Mouse (Mus musculus) liver, adult 2 months (tissue): ENCODE data around the gene Ankrd65.

Experiments used
- CTCF ChIP-seq: fragments of 200-500 bp; IDR thresholded peaks from 2 replicates; pipeline ENCODE4 v1.5.1; 2011; ENCODE audit warnings: low read depth, low read length, control low read depth
- POLR2A ChIP-seq: fragments of 200-500 bp; IDR thresholded peaks from 2 replicates; pipeline ENCODE4 v1.6.1; 2011; ENCODE audit warnings: low read length, control low read depth; ENCODE audit not compliant: insufficient read depth; ENCODE audit errors: extremely low read depth

GRCm38 (mm10) chr4:155785246-155785645 lies 5.0 kb upstream of the Ankrd65 start:
- no peak for TF ChIP-seq CTCF
- TF ChIP-seq POLR2A = no peak
